Mouse (Mus musculus) G1E (cell line): ENCODE measurements around the gene Masp2. TPM values are rescaled to one million over a fixed set of nuclear protein-coding genes. Genes with fewer than 3 reads are reported as not detected.

ENCODE experiments used
- ATAC-seq: 2 replicates; pipeline ENCODE4 v1.8.0; 2016; ENCODE audit warnings: mild to moderate bottlenecking; ENCODE audit not compliant: insufficient number of reproducible peaks, poor library complexity, low FRiP score, severe bottlenecking; ENCODE audit errors: extremely low read depth
- DNase-seq: peaks from one replicate; pipeline ENCODE4 v3.0.0; 2012; ENCODE audit warnings: low spot score
- H3K27me3 ChIP-seq: 2 replicates; pipeline ENCODE4 v1.6.1; 2012; ENCODE audit warnings: mild to moderate bottlenecking, low read length, inconsistent platforms; ENCODE audit not compliant: insufficient read depth
- H3K36me3 ChIP-seq: replicated peaks from 2 replicates; pipeline ENCODE3; 2012; ENCODE audit warnings: mild to moderate bottlenecking, inconsistent platforms
- H3K4me1 ChIP-seq: 2 replicates; pipeline ENCODE4 v1.6.1; 2012; ENCODE audit warnings: low read depth, low read length, inconsistent platforms, mixed read lengths; ENCODE audit not compliant: insufficient read depth
- H3K4me3 ChIP-seq: 2 replicates; pipeline ENCODE4 v1.5.1; 2012; ENCODE audit warnings: low read depth, mild to moderate bottlenecking, inconsistent platforms, low read length, moderate library complexity, mixed read lengths
- H3K9me3 ChIP-seq: replicated peaks from 2 replicates; pipeline ENCODE4 v1.6.1; 2012; ENCODE audit warnings: inconsistent platforms
- CTCF ChIP-seq: IDR thresholded peaks from 2 replicates; pipeline ENCODE4 v1.5.1; 2012; ENCODE audit warnings: low read depth, low read length, inconsistent platforms, mixed read lengths
- GATA1 ChIP-seq: IDR thresholded peaks from 2 replicates; pipeline ENCODE4 v1.6.1; 2012; ENCODE audit warnings: borderline replicate concordance, low read length, inconsistent platforms, mixed read lengths
- GATA2 ChIP-seq: IDR thresholded peaks from 2 replicates; pipeline ENCODE4 v1.6.1; 2012; ENCODE audit warnings: low read depth, low read length, inconsistent platforms, borderline replicate concordance
- POLR2AphosphoS5 ChIP-seq: IDR thresholded peaks from 2 replicates; pipeline ENCODE4 v1.6.1; 2012; ENCODE audit warnings: low read depth, low read length, inconsistent platforms; ENCODE audit not compliant: insufficient replicate concordance
- TAL1 ChIP-seq: conservative IDR thresholded peaks from 2 replicates; pipeline ENCODE4 v1.6.1; 2012; ENCODE audit warnings: low read depth, low read length, inconsistent platforms, mixed read lengths
- polyA plus RNA-seq: library from polyadenylated mRNA; stranded (reverse); fragments of >175 nt; gene quantifications from 2 replicates; pipeline ENCODE4 v1.2.3, GENCODE M21; 2012
- total RNA-seq, 2 experiments: library from RNA; stranded (forward) in 1 of 2; stranded (reverse) in 1 of 2; fragments of 200-1000 nt in 1 of 2; fragments of >200 nt in 1 of 2; fragmentation: Nextera tagmentation in 1 of 2; gene quantifications; 2 replicates each; pipeline ENCODE4 v1.2.3; 2014 to 2017

The Masp2 gene
- total and polyA plus RNA-seq, 3 experiments: 0.69 to 18.1 (median 2.9) TPM

GRCm38 (mm10) chr4:148589565-148589964 is 12.8 kb upstream of the Masp2 start:
- TF ChIP-seq GATA2: no peak
- Histone ChIP-seq H3K27me3 (no peaks in the 10 kb centered on the region; the same call in 1 of the 2 replicates), H3K4me3 (no peak overlapping the region), H3K36me3 (peaks cover 31% of the 10 kb centered on the region), H3K9me3 (no peaks in the 10 kb centered on the region), H3K4me1 (peaks cover 53% of the 10 kb centered on the region)
- no peak for DNase-seq
- no peak for ATAC-seq

- Histone ChIP-seq H3K27me3 (no peaks in the 10 kb centered on the region; the same call in 1 of the 2 replicates), H3K36me3 (peaks cover 39% of the 10 kb centered on the region), H3K4me1 (peaks cover 61% of the 10 kb centered on the region), H3K9me3 (no peaks in the 10 kb centered on the region), H3K4me3 (peak overlapping the region; percentile 98)
- TF ChIP-seq TAL1 (no peak), GATA2 (no peak), CTCF (no peak), POLR2AphosphoS5 (no peak), GATA1 (no peak)
- ATAC-seq (0 out of 2 replicates have a peak, but pooled peaks have one; percentile 4), DNase-seq (peak; percentile 27)
Measured at GRCm38 (mm10) chr4:148590421-148591170, 11.8 kb upstream of the Masp2 start.

GRCm38 (mm10) chr4:148591171-148591630 is 11.2 kb upstream of the Masp2 start, which contains the start of gene Srm:
Gene Srm (plus strand): TSS chr4:148591503.
- Histone ChIP-seq H3K9me3 (no peaks in the 10 kb centered on the region), H3K36me3 (peaks cover 45% of the 10 kb centered on the region), H3K4me3 (peak within 1 kb of the TSS; percentile 98), H3K27me3 (no peaks in the 10 kb centered on the region; the same call in 1 of the 2 replicates), H3K4me1 (peaks cover 66% of the 10 kb centered on the region)
- DNase-seq: peak; percentile 100
- TF ChIP-seq GATA1: no peak
- TF ChIP-seq POLR2AphosphoS5: no peak
- TF ChIP-seq GATA2: no peak
- TF ChIP-seq TAL1: no peak
- TF ChIP-seq CTCF: no peak
- ATAC-seq: peak; percentile 99

- Histone ChIP-seq H3K9me3 (no peaks in the 10 kb centered on the region), H3K27me3 (no peaks in the 10 kb centered on the region; the same call in 1 of the 2 replicates), H3K4me1 (peaks cover 63% of the 10 kb centered on the region), H3K36me3 (peaks cover 51% of the 10 kb centered on the region), H3K4me3 (peak overlapping the region; percentile 98)
- no peak for ATAC-seq
- no peak for TF ChIP-seq TAL1
- TF ChIP-seq CTCF: no peak
- TF ChIP-seq GATA2: no peak
- TF ChIP-seq POLR2AphosphoS5: no peak
- TF ChIP-seq GATA1: no peak
- peak; percentile 53 for DNase-seq
Measured at GRCm38 (mm10) chr4:148591637-148592380, 10.5 kb upstream of the Masp2 start.

- Histone ChIP-seq H3K36me3 (peaks cover 72% of the 10 kb centered on the region), H3K4me1 (peaks cover 50% of the 10 kb centered on the region), H3K27me3 (no peaks in the 10 kb centered on the region; the same call in 1 of the 2 replicates), H3K9me3 (peaks cover 2% of the 10 kb centered on the region; the same call in 1 of the 2 replicates), H3K4me3 (peak overlapping the region; percentile 98; the same call in 1 of the 2 replicates)
- TF ChIP-seq CTCF: no peak
- TF ChIP-seq POLR2AphosphoS5: no peak
- TF ChIP-seq TAL1: no peak
- no peak for TF ChIP-seq GATA2
- no peak for TF ChIP-seq GATA1
- DNase-seq (no peak), ATAC-seq (no peak)
Measured at GRCm38 (mm10) chr4:148593996-148594395, 8.4 kb upstream of the Masp2 start.

GRCm38 (mm10) chr4:148595916-148596315 is 6.4 kb upstream of the Masp2 start:
- H3K9me3 ChIP-seq: peaks cover 2% of the 10 kb centered on the region; the same call in 1 of the 2 replicates
- TF ChIP-seq TAL1: no peak
- TF ChIP-seq GATA2: no peak
- no peak for TF ChIP-seq GATA1
- TF ChIP-seq CTCF: no peak
- no peak for TF ChIP-seq POLR2AphosphoS5
- no peak for DNase-seq
- peaks cover 88% of the 10 kb centered on the region for H3K36me3 ChIP-seq
- no peaks in the 10 kb centered on the region; the same call in 1 of the 2 replicates for H3K27me3 ChIP-seq
- no peak overlapping the region for H3K4me3 ChIP-seq
- ATAC-seq: no peak
- peaks cover 51% of the 10 kb centered on the region for H3K4me1 ChIP-seq
